Mouse (Mus musculus) layer of hippocampus, adult 18-20 months (tissue): Measurements from ENCODE around the gene Grsf1. TPM values are rescaled to one million over a fixed set of nuclear protein-coding genes. Genes with fewer than 3 reads are reported as not detected.
A peak's percentile ranks its signal among the peaks of the same experiment; 100 is the strongest.

Source experiments
- DNase-seq, 2 experiments: peaks; one replicate each; pipeline ENCODE4 v3.0.0; 2022; ENCODE audit warnings: low spot score in 2 of 2
- total RNA-seq, 2 experiments: library from RNA; stranded (reverse); gene quantifications; 2 replicates each; pipeline ENCODE4 v1.2.3; 2021

Gene Grsf1
- total RNA-seq, 2 experiments from 2014 or later = 91.8 to 99.3 TPM

- DNase-seq = peak in 1 of 2 experiments; percentile 17
Measured at GRCm38 (mm10) chr5:88689279-88689938, 13.4 kb upstream of the Grsf1 start.

- no peak for DNase-seq
Measured at GRCm38 (mm10) chr5:88688583-88689187, 12.7 kb upstream of the Grsf1 start.

- no peak for DNase-seq
Measured at GRCm38 (mm10) chr5:88687996-88688406, 12.0 kb upstream of the Grsf1 start.

GRCm38 (mm10) chr5:88685745-88686299 is 9.9 kb upstream of the Grsf1 start:
- DNase-seq = no peak

GRCm38 (mm10) chr5:88685306-88685705 is 9.3 kb upstream of the Grsf1 start:
- DNase-seq = no peak

GRCm38 (mm10) chr5:88684226-88684625 is 8.3 kb upstream of the Grsf1 start:
- DNase-seq = no peak

GRCm38 (mm10) chr5:88683706-88684105 is 7.7 kb upstream of the Grsf1 start:
- DNase-seq = no peak

GRCm38 (mm10) chr5:88680567-88680966 is 4.6 kb upstream of the Grsf1 start:
- DNase-seq = no peak

GRCm38 (mm10) chr5:88679341-88679740 is 3.4 kb upstream of the Grsf1 start:
- no peak for DNase-seq

- DNase-seq = no peak
Measured at GRCm38 (mm10) chr5:88678929-88679328, 3.0 kb upstream of the Grsf1 start.

- peak; percentile 13 to 36 for DNase-seq
Measured at GRCm38 (mm10) chr5:88674703-88675442, 1.1 kb downstream of the Grsf1 start.

GRCm38 (mm10) chr5:88663875-88664274 is 12.1 kb downstream of the Grsf1 start:
- no peak for DNase-seq

GRCm38 (mm10) chr5:88663151-88663550 is 12.8 kb downstream of the Grsf1 start:
- DNase-seq = no peak

- DNase-seq = no peak
Measured at GRCm38 (mm10) chr5:88657868-88658267, 18.1 kb downstream of the Grsf1 start.

GRCm38 (mm10) chr5:88652589-88652988 is 23.4 kb downstream of the Grsf1 start:
- no peak for DNase-seq

- peak in 1 of 2 experiments; percentile 34 for DNase-seq
Measured at GRCm38 (mm10) chr5:88649250-88650173, 26.5 kb downstream of the Grsf1 start.

- no peak for DNase-seq
Measured at GRCm38 (mm10) chr5:88645405-88645804, 30.6 kb downstream of the Grsf1 start.

GRCm38 (mm10) chr5:88644901-88645300 is 31.1 kb downstream of the Grsf1 start:
- no peak for DNase-seq

GRCm38 (mm10) chr5:88643491-88643890 is 32.5 kb downstream of the Grsf1 start:
- DNase-seq = no peak

- DNase-seq = no peak
Measured at GRCm38 (mm10) chr5:88642786-88643185, 33.2 kb downstream of the Grsf1 start.

GRCm38 (mm10) chr5:88634076-88634475 is 41.9 kb downstream of the Grsf1 start:
- no peak for DNase-seq
